Mouse (Mus musculus) bone marrow, adult 2 months (tissue): ENCODE results near the gene Btnl10. TPM values are rescaled to one million over a fixed set of nuclear protein-coding genes. Genes with fewer than 3 reads are reported as not detected.
A peak's percentile ranks its signal among the peaks of the same experiment; 100 is the strongest.

Experiments used
- H3K27ac ChIP-seq: fragments of 200-500 bp; 2 replicates; pipeline ENCODE4 v1.5.1; 2012; ENCODE audit warnings: low read depth, mild to moderate bottlenecking, control low read depth, inconsistent platforms, low read length; ENCODE audit not compliant: control insufficient read depth, poor library complexity, insufficient read depth
- H3K4me1 ChIP-seq: fragments of 200-500 bp; 2 replicates; pipeline ENCODE4 v1.6.1; 2011; ENCODE audit warnings: low read length; ENCODE audit not compliant: control insufficient read depth, insufficient read depth
- H3K4me3 ChIP-seq: fragments of 200-500 bp; replicated peaks from 2 replicates; pipeline ENCODE3; 2011; ENCODE audit warnings: mild to moderate bottlenecking, low read depth, low read length, control low read depth; ENCODE audit not compliant: control insufficient read depth
- CTCF ChIP-seq: fragments of 200-500 bp; IDR thresholded peaks from 2 replicates; pipeline ENCODE4 v1.5.1; 2011; ENCODE audit warnings: low read length, control low read depth; ENCODE audit not compliant: control insufficient read depth, insufficient read depth
- POLR2A ChIP-seq: fragments of 200-500 bp; IDR thresholded peaks from 2 replicates; pipeline ENCODE4 v1.6.1; 2011; ENCODE audit warnings: low read depth, mild to moderate bottlenecking, control low read depth, low read length, borderline replicate concordance; ENCODE audit not compliant: control insufficient read depth
- WGBS: fragments of 180-500 bp; shearing (Covaris S2); methylation state at CpG from one replicate; pipeline ENCODE4 v1.1.7; 2018; 5-methylcytosine and 5-hydroxymethylcytosine counted together
- polyA plus RNA-seq: library from polyadenylated mRNA; stranded (reverse); fragments of >200 nt; gene quantifications from 2 replicates; pipeline ENCODE4 v1.2.4, GENCODE M21; 2011; ENCODE audit warnings: low replicate concordance; ENCODE audit not compliant: missing spikeins, insufficient read depth, insufficient read length

Btnl10 gene
- 65.1 and 93.5 TPM in 2 replicates for polyA plus RNA-seq

DNA sequence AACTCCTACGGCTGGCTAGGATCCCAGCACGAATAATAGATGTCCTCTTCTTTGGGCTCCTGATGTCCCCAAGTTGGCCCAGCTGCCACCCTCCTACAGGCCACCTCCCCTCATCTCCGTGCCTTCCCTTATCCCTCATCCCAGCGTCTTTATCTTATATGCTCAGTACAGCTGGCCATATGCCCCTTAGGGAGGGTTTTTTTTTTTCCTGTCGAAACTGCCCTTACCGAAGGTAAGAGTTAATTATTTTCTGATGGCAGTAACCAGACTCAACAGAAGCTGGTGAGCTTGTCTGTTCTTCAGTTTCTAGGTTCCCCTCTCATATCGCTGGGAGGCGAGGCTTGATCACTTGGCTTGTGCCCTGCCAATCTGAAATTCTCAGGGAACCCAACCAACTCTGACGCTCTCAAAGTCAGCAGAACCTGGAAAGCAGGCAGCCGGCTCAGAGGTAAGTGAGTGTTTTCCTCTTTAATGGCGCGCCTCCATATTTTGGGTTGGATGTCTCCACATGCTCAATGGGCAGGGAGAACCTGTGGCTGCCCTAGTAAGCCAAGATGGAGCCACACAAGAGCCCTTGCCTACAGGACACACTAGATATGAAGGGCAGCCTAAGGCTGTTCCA lies at the start of gene Btnl10:
Btnl10 (plus strand) TSS at position 164 of the 622 bp plus-strand sequence.
- H3K4me1 ChIP-seq = peaks cover 1% of the 10 kb centered on the region; the same call in 1 of the 2 replicates
- peak within 1 kb of the TSS; percentile 79 for H3K4me3 ChIP-seq
- WGBS = 63% methylated on average over 12 of the region's 12 CpGs
- TF ChIP-seq POLR2A = no peak
- TF ChIP-seq CTCF = no peak
- peak within 1 kb of the TSS; percentile 88 for H3K27ac ChIP-seq

DNA sequence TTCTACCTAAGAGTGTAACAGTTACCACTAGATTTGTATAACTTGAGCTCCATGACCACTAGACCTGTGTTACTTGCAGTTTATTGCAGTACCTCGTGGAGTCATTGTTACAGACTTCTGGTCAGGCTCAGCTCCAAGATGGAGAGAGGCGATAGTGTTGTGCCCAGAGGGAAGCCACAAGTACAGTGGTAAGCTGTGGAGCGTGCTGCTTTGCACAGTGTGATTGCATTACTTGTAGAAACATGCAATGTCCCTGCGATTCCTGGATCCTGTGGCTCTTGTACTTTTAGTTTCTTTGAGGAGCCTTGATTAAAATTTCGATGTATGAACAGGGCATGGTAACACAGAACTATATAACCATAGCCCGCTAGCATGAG lies 49.8 kb upstream of the Btnl10 start:
- Histone ChIP-seq H3K4me1 (no peaks in the 10 kb centered on the region; the same call in 1 of the 2 replicates), H3K27ac (no peak overlapping the region), H3K4me3 (no peak overlapping the region)
- WGBS = 59% methylated on average over 6 of the region's 6 CpGs
- TF ChIP-seq POLR2A = no peak
- TF ChIP-seq CTCF = no peak

DNA sequence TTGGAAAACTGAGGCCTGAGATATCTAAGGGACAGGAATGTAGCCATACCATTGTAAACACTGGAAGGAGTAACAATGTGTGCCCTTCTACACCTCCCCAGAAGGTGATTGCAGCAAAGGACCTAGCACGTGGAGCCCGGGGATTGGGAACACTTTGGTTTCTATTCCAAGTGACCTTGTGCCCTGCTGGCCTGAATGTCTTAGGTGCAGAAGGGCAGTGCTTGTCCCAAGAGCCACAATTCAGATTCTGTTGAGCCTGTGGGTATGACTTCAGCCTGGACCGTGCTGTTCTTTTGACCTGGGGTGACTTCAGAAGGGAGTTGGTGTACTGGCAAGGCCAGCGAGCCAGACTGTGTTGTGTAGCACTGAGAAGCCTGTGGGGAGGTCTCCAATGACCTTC lies 46.7 kb upstream of the Btnl10 start:
- whole genome bisulfite sequencing = 87% methylated on average over 4 of the region's 4 CpGs
- Histone ChIP-seq H3K4me3 (no peak overlapping the region), H3K4me1 (no peaks in the 10 kb centered on the region; the same call in 1 of the 2 replicates), H3K27ac (no peak overlapping the region)
- TF ChIP-seq CTCF = no peak
- no peak for TF ChIP-seq POLR2A

DNA sequence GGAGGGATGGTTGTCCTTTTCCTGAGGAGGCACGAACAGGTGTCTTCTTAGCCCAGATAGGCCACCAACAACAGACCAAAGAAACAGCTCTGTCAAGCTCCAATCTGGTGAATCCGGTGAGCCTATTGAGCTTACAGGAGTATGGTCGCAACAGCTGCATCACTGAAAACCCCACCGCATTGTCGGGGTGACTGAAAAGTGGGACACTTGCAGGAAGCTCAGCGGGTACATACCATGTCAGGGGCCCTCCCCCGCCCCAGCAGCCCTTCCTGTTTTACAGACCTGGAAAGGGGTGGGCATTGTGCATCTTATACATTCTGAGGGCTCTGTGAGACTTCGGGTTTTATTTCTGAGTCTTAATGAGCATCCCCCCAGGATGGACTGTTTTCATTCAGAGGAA lies 34.0 kb upstream of the Btnl10 start:
- no peak for TF ChIP-seq POLR2A
- no peak for TF ChIP-seq CTCF
- Histone ChIP-seq H3K27ac (no peak overlapping the region), H3K4me1 (no peaks in the 10 kb centered on the region), H3K4me3 (no peak overlapping the region)
- WGBS = 34% methylated on average over 8 of the region's 8 CpGs

DNA sequence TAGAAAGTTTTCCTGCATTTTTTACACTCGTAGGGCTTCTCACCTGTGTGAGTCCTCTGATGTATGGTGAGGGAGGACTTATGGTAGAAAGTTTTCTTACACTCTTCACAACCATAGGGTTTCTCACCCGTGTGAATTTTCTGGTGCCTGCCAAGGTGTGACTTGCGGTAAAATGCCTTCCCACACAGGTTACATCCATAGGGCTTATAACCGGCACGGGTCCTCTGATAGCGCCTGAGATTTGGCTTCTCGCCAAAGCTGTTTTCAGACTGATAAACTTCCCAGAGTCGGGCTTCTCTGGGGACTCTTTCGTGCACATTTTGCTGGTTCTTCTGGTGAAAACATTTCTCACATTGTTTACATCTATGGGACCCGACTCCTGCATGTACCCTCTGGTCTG lies 27.2 kb upstream of the Btnl10 start:
- Histone ChIP-seq H3K4me1 (no peaks in the 10 kb centered on the region), H3K4me3 (no peak overlapping the region), H3K27ac (no peak overlapping the region)
- TF ChIP-seq CTCF = no peak
- no peak for TF ChIP-seq POLR2A
- 86% methylated on average over 10 of the region's 10 CpGs for WGBS

DNA sequence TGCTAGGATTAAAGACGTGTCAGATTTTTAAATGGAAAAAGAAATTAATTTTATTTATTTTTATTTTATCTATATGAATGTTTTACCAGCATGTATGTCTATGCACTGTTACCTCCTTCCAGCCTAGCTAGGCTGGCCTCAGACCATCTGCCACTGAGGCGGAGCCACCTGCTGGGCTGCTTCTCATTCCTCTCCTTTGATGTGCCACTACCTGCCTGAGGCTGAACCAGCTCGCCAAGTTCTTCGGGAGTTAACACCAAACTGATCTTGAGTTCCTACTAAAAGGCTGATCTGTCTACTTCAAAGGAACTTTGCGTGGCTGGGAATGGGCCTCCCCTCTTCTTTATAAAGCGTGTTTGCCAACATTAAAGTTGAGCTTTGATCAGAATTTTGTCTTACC lies 23.3 kb upstream of the Btnl10 start:
- WGBS = 93% methylated on average over 6 of the region's 6 CpGs
- no peak for TF ChIP-seq CTCF
- no peak for TF ChIP-seq POLR2A

DNA sequence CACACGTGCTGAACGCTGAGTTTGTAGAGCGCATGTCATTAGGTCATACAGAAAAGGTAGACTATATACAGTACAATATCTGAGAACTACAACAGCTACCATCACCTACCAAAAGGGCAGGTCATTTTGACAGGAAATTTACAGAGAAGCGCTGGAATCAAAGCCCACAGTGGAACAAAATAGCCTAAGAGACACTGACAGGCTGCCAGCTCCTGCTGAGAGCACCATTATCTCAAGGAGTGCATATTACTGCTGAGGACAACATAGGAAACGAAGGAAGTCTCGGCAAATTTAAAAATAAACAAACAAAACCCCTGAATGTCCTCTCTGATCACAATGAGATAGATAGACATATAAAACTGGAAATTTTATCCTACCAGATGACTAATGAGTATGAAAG lies 20.2 kb upstream of the Btnl10 start:
- 95% methylated on average over 6 of the region's 6 CpGs for WGBS
- Histone ChIP-seq H3K27ac (no peak overlapping the region), H3K4me1 (no peaks in the 10 kb centered on the region), H3K4me3 (no peak overlapping the region)
- TF ChIP-seq POLR2A (no peak), CTCF (no peak)

More for the DNA sequence above, 23.3 kb upstream of the Btnl10 start:
- H3K4me1 ChIP-seq = no peaks in the 10 kb centered on the region
- H3K4me3 ChIP-seq = no peak overlapping the region
- H3K27ac ChIP-seq = no peak overlapping the region

DNA sequence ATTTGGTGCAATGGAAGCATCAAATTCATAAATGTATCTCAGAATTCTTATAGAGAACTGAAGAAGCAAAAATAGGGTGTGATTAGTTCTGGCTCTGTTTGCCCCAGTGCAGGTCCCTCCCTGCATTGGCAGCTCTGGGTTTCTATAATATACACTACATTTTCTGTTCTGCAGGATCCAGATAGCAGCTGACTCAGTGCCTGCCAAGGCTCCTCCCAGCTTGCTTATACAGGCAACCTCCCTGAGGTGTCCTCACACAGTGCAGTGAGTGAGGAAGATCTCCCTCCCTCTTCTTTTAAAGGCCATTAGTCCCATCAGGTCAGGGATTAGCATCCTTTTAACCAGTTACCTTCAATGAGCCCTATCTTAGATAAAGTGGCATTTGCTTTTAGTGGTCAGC lies 16.6 kb upstream of the Btnl10 start:
- Histone ChIP-seq H3K27ac (no peak overlapping the region; the same call in 1 of the 2 replicates), H3K4me1 (no peaks in the 10 kb centered on the region), H3K4me3 (no peak overlapping the region)
- TF ChIP-seq CTCF = no peak
- no peak for TF ChIP-seq POLR2A
